Mouse (Mus musculus): Measurements from ENCODE around the gene Cyp4f15.
"Not testable (repeated sequence)": the region's sequence is repeated elsewhere in the genome, so short reads cannot be mapped to it uniquely, and the experiment has no call there.

The Cyp4f15 gene

DNA sequence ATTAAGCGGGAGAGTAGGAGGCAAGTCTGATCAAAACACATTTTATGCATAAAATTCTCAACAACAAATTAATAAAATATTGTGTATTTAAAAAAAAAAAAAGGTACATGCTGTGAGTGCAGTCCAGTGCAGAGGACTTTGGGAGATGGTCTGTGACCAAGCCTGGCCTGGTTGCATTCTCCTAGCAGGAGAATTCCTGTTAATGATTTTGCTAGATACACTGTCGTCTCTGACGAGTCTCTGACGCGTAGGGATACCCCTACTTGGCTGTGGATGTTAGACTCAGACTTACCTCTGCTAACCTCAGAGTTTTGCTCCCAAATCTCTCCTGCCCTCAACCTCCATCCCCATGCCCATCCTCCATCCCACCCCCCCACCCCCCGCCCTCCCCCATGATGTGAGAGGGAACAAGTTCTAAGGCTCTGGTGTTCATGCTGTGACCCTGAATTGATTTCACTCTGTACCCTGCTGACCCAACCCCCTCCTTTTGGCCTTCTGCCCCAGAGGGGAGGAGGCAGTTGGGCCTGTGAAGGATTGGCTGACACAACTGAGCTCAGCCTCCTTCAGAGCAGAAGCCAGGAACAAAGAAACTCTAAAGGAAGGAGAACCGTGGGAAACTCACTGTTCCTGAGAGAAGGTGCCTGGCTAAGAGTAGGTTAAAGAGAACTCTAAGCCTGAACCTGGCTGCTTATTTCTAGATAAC is at the start of gene Cyp4f15:
TSS of gene Cyp4f15 (plus strand) at position 580 of the 703 bp plus-strand sequence.
- DNase-seq (ENCODE audit: low spot score in 2 of 2) = peak in 1 of 2 experiments; percentile 48

DNA sequence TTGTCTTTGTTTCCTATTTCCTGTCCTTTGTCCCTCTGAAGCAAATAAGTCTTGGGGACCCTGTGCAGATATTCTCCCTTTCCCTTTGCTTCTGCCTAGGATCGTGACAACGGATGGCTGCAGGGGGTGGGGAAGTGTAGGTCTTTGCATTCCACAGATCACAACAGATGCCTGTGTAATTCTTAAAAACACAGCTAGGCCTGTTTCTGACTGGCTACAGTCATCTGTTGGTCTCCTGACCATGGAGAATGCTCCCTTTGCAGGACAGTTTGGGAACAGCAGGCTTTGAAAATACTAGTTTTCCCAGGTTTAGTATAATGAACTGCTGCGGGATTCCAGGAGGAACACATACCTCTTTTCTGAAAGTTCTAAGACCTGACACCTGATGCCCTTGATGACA is 49.1 kb upstream of the Cyp4f15 start:
- no peak for DNase-seq (ENCODE audit: low spot score in 2 of 2)

DNA sequence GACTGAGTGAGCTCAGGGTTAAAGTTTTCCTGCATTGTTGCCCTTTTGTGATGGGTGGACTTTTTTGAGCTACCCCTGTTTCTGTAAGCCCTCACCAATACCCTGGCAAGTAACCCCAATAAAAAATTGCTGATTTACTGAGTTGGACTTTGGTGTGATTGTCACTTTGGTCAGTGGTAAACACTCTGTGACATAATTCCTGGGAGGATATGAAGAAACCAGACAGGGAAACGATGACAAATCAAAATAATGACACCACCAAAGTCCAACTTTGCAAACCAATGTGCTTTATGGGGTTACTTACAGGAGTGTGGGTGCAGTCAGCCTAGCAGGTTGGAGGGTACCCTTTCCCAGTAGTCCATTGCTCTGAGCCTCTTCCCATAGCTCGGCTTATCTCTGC is 48.3 kb upstream of the Cyp4f15 start:
- DNase-seq (ENCODE audit: low spot score in 2 of 2) = no peak

DNA sequence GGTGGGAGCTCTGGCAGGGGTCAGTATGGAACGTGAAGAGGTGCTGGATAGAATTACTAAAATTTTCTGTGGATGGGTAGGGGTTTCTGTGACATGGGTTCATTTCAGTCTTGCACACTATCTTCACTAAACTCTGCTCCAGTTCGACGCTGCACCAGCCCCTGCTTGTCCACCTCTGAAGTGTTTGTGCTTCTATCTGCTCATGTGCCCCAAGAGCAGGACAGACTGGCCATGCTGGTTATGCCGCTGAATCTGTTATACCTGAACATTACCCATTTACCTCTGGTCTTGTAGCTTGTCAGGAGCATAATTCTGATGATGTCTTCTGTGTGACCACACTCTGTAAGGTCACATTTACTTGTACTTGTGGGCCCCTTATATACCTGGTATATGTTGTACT is 38.8 kb upstream of the Cyp4f15 start:
- peak in 1 of 2 experiments; percentile 54 for DNase-seq (ENCODE audit: low spot score in 2 of 2)

DNA sequence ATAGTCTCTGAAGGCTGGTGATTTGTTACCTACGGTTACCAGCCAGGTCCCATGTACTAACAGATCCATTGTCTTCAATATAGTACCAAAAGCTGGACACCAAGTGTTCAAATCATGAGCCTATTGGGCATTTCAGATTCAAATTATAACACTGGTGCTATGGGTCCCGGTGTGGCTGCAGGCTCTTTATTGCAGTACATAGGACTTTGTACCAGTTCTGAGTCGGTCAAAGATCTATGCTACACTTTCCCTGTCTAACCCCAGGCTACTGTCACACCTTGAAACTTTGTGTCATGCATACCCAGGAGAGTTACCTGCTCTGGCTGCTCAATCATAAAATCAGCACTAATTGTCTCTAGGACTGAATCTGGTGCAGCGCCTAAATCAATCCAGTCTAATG is 31.6 kb upstream of the Cyp4f15 start:
- DNase-seq (ENCODE audit: low spot score in 2 of 2) = no peak

DNA sequence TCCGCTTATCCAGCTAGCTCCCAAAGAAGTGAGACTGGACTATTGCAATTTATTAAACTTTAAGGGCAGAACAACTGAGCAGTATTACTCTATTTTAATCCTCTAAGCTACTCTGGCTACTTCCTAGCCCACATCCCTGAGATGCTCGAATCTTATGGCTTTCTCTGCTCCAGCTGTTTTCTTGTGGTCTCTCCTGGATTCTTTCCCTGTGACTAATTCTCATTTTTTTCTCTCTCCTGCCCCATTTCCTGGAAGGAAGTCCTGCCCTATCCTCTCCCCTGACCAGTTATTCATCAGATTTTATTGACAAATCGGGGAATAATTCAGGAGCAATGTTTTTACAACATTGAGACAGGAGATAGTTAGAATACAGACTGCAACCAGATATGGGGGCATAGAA is 28.4 kb upstream of the Cyp4f15 start:
- DNase-seq (ENCODE audit: low spot score in 2 of 2) = no peak

DNA sequence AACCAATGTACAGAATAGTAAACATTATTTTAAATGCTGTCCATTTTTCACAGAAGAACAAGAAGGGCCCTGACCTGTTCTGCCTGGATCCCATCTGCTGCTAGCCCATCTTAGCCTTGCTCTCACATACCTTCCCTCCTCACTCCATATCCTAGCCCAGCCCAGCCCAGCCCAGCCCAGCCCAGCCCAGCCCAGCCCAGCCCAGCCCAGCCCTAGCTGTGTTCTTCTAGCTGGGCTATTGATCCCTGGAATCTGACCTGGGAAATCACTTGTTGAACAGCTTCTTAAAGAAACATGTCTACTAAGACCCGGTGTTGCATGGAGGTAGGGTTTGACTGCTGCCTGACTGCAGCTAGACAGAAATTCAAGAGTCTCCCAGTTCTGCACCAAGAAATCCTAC is 27.2 kb upstream of the Cyp4f15 start:
- no peak for DNase-seq (ENCODE audit: low spot score in 2 of 2)

DNA sequence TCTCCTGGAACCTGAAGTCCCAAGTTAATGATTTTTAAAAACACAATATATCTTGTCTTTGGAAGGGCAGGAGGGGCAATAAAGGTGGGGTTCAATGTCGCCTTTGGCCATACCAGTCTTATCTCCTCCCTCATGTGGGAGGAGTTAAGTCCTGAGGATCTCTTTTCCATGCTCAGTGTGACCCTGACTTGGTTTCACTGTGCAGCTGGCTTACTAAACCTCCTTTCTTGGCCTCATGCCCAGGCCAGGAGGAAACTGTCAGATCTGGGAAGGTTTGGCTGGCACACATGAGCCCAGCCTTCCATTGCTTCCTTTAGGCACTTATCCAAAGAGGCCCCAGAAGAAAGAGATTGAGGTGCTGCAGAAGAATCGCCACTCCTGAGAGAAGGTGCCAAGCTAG is 26.7 kb upstream of the Cyp4f15 start, which contains the start of gene Cyp4f40:
TSS of gene Cyp4f40 (plus strand) at position 189 of the 400 bp plus-strand sequence.
- DNase-seq (ENCODE audit: low spot score in 2 of 2) = peak in 1 of 2 experiments; percentile 44

DNA sequence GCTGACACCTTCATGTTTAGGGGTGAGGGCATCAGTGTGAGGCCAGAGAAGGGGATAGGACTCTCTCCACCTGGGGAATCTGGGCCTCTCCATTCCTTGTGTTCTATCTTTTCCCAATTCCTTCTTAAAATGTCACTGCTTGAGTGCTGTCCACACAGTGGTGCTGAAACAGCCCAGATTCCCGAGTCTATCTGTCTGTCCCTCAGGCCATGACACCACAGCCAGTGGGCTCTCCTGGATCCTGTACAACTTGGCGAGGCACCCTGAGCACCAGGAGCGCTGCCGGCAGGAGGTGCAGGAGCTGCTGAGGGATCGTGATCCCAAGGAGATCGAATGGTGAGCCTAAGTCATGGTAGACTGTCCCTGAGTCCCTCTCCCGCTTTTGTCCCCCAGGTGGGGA is 11.5 kb upstream of the Cyp4f15 start:
- DNase-seq (ENCODE audit: low spot score in 2 of 2) = no peak

DNA sequence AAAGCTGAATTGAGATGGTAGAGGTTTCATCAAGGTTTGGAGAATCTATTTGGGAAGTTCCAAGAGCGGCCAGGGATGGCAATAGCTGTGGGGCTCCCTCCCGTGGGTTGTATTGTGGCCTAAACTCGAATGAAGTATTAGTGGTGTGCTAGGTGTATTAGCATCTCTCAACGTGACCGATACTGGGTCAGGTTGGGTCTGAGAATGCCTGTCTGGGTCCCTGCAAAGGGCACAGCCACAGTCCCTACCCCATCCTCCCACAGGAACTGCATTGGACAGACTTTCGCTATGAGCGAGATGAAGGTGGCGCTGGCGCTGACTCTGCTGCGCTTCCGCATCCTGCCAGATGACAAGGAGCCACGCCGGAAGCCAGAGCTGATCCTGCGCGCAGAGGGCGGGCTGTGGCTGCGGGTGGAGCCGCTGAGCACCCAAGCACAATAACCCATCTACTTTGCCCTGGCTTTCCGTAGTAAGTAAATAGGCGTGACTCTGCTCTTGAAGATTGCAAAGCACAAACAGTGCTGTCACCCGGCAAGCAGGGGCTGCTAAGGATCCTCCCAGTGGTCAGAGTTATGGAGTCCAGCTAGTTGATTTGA is 9.3 kb upstream of the Cyp4f15 start:
- DNase-seq (ENCODE audit: low spot score in 2 of 2) = peak in 1 of 2 experiments; percentile 29

DNA sequence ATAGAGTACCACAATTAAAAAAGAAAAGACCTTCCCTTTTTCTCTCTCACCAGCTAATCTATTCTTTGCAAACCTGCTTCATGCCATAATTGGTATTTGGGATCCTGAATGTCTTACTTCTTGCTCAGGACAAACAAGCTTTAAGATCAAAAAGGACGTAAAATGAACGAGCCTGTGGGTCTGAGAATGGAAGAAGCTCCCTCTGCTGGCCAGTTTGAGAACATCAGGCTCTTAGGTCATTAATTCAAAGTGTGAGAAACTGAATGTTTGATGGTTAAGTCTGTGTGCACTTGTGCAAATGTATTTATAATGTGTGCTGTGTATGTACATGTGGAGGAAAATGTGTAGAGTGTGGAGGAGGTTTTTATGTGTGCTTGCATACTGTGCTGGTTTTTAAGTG is 5.0 kb upstream of the Cyp4f15 start:
- DNase-seq (ENCODE audit: low spot score in 2 of 2) = no peak

DNA sequence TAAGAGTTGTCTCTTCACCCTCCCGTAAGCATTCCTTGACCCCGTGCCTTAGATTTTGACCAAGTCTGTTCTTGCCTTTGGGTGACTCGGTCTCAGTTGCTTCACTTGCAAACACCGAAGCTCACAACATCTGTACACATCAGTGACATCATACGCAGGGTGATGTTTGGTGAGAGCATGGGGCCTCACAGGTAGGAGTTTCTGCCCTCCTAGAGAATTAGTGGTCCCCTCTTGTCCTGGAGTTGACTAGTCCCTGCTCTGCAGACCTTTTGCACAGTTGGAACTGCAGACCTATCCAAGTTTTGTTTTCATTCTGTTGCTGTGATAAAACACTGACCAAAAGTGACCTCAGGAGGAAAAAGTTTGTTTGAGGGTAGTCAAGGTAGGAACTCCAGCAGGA is 1.3 kb downstream of the Cyp4f15 start:
- no peak for DNase-seq (ENCODE audit: low spot score in 2 of 2)

DNA sequence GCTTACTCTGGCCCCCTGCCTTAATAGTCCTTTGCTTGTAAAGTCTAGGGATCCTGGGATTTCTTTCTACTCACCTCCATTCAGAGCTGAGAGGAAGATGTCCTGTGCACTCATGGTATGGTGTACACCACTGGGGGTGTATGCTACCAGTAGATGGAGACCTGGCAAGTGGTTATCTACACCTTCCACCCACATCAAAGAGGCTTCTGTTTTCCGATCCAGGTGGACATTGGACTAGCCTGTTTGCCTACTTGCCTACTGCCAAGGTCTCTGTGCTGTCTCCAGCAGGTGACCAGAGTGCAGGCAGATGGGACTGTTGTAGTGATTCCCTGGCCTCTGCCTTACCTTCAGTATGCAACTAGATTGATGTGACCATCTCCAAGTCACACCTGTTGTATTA is 5.5 kb downstream of the Cyp4f15 start:
- no peak for DNase-seq (ENCODE audit: low spot score in 2 of 2)

DNA sequence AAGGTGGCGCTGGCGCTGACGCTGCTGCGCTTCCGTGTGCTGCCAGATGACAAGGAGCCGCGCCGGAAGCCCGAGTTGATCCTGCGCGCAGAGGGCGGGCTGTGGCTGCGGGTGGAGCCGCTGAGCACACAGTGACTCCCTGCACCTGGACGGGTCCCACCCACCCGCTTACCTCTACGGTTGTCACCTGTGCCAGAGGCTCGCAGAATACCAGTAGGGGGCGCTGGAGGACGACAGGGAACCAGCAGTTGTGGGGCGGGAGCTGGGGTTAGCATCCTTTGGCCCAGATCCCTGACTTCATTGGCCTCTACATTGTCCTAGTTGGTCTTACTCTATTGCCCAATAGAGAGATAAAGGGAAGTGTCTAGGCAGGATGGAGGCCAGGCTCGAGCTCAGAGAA is 17.4 kb downstream of the Cyp4f15 start:
- peak in 1 of 2 experiments; percentile 16 for DNase-seq (ENCODE audit: low spot score in 2 of 2)

DNA sequence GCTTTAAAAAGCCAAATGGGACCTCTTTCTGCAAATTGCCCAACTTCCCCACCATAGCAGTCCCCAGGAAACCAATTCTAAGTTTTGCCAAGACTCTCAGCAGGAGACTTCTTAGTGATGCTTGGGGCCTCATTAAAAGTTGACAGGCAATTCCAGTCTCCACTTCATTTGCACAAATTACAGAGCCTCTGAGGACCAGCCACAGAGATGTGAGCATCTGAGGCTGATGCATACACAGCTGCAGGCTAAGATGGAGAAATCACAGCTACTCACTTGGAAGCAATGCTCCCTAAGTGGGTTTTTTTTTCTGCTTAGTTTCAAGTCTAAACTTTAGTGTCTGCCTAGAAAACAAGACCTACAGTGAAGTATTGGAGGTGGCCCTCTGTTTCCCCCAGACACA is 25.1 kb downstream of the Cyp4f15 start:
- not testable (repeated sequence) for DNase-seq (ENCODE audit: low spot score in 2 of 2)

DNA sequence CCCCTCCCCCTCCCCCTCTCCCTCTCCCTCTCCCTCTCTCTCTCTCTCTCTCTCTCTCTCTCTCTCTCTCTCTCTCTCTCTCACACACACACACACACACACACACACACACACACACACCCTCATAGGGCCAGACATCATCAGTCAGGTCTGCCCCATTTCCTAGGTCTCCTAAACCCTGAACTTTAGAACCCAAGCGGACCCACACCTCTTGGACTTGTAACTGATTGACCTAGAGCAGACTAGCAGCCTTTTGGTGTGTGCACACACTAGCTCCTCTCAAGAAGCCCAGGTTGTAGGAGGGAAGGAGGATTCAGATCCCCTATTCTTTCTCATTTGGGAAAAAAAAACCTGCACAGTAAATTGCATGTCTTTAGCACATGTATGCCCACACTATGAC is 36.7 kb downstream of the Cyp4f15 start:
- DNase-seq (ENCODE audit: low spot score in 2 of 2) = not testable (repeated sequence)

DNA sequence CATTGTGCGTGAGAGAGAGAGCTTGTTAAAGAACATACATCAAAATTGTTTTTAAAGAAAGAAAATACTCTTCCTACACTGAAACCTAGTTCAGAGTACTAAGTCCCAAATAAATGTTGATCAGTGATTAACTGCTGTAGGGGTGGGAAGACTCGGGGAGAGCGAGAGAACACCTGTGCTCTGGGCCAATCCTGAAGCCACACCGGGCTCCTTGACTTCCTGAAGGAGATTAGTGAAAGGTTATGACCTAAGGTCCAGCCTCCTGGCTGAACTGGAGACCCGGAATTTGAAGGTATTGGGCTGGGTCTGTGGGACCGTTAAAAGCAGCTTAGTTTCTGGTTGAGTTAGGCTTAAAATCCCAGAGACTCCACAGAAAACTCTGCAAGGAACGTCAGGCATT is 37.3 kb downstream of the Cyp4f15 start:
- DNase-seq (ENCODE audit: low spot score in 2 of 2) = no peak

DNA sequence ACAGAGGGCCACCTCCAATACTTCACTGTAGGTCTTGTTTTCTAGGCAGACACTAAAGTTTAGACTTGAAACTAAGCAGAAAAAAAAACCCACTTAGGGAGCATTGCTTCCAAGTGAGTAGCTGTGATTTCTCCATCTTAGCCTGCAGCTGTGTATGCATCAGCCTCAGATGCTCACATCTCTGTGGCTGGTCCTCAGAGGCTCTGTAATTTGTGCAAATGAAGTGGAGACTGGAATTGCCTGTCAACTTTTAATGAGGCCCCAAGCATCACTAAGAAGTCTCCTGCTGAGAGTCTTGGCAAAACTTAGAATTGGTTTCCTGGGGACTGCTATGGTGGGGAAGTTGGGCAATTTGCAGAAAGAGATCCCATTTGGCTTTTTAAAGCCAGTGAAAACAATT is 40.9 kb downstream of the Cyp4f15 start:
- DNase-seq (ENCODE audit: low spot score in 2 of 2) = not testable (repeated sequence)

DNA sequence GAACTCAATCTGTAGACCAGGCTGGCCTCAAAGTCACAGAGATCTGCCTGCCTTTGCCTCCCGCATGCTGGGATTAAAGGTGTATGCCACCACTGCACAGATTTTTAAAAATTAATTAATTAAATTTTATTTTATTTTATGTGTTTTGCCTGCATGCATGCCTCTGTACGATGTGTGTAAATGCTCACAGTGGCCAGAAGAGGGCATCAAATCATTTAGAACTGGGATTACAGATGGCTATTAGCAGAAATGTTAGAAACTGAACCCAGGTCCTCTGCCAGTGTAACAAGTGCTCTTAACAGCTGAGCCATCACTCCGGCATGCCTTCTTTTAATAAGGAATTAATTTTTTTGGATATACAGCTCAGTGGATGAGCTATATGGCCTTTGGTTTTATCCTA is 43.6 kb downstream of the Cyp4f15 start:
- no peak for DNase-seq (ENCODE audit: low spot score in 2 of 2)

DNA sequence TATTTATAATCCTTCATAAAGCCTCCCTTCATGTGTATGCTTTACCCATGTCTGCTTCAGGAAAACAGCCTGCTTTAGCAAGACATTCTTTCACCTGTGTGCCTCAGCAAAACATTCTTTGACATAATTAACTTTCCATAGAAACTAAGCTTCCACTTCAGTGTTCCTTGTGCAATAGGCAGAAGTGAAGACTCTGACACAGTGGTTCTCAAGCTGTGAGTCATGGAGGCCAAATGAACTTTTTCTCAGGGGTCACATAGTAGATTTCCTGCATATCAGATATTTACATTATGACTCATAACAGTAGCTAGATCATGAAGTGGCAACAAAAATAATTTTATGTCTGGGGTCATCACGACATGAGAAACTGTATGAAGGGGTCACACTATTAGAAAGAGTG is 53.0 kb downstream of the Cyp4f15 start:
- no peak for DNase-seq (ENCODE audit: low spot score in 2 of 2)

DNA sequence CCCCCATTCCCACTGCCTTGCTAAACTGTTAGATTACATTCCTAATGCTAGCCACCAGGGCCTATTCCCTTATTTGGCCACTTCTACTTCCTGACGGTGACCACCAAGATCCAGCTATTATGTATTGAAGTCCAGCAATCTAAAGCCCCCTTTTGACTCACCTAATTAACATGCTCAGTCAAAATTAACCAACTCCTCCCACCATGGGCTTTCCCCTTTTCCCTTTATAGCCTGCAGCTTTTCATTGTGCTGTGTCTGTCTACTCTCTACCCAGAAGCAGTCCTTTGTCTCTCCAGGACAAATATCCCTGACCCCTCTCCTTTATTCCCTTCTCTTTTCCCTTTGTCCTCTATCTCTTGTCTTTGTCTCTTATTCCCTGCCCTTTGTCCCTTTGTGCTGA is 55.6 kb downstream of the Cyp4f15 start:
- no peak for DNase-seq (ENCODE audit: low spot score in 2 of 2)

DNA sequence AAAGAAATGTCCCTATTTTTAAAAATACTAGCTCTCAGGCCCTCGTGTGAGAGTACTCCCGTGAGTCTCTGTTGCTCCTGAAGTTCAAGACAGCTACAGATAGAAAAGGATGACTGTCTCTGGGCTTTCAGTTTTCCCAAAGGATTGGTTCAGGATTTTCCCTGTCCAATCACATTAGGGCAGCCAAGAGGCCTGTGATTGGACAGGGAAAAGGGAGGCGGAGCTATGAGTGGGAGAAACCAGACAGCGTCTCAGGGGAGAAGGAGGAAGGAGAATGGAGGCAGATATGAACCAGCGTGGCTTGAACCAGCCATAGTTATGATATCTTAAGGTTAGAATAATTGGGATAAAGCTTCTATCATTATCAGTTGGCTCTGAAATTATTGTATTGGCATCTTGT is 65.2 kb downstream of the Cyp4f15 start:
- no peak for DNase-seq (ENCODE audit: low spot score in 2 of 2)
